Mouse (Mus musculus) brain, adult 2 months (tissue): Measurements from ENCODE around the gene Grasp.

Experiments used
- DNase-seq: peaks from one replicate; pipeline ENCODE4 v3.0.0; 2011; ENCODE audit warnings: low read depth, low spot score

Grasp gene

DNA sequence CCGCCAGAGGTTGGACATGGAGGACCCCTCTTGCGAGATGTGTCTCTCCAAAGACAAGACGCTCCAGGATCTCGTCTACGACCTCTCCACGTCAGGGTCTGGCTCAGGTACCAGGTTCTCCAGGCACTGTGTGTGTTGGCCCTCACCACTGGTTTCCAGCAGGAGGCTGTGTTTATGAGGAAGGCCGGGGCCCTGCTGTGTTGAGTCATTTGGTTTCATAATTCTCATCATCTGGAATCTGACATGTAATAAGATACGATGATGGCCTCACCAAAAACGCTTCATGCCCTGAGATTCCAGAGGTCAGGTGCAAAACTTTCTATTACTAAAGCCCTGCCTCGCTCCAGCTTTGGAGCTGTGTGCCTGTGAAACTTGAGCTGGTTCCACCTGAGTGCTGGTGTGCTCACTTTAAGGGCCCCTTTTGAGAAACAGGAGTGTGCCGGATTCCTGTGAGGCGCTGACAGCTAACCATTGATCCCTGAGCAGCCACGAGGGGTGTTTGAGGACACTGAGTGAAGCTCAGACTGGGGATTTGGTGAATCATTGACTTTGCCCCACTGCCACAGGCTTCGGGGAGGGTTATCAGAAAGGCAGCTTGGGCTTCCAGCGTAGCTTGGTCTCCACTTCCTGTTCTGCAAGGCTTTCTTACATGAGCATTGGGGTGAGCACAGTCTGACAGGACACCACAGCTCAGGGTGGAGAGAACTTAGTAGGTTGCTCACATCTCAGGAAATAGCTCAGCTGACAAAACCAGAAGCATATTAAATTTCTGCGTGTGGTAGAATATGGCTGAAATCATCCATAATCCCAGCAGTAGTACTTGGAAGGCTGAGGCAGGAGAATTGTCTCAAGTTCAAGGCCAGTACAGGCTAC lies 28.8 kb upstream of the Grasp start:
- DNase-seq = no peak

GRCm38 (mm10) chr15:101196079-101196795 lies 27.8 kb upstream of the Grasp start:
- DNase-seq = no peak

DNA sequence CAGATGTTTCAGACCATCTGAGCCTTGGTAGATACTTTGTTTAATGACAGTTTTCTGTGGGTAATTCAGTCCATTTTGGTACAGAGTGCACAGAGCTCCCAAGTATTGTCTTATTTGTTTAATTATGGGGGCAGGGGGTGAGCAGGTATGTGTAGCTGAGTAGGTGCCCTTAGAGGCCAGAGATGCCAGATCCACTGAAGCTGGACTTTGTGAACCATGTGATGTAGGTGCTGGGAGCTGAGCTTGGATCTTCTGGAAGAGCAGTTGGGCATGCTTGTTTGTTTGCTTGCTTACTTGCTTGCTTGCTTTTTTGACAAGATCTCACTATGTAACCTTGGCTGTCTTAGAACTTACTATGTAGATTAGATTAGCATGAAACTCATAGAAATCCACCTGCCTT lies 27.0 kb upstream of the Grasp start:
- DNase-seq = no peak

GRCm38 (mm10) chr15:101197497-101198179 lies 26.4 kb upstream of the Grasp start:
- no peak for DNase-seq

DNA sequence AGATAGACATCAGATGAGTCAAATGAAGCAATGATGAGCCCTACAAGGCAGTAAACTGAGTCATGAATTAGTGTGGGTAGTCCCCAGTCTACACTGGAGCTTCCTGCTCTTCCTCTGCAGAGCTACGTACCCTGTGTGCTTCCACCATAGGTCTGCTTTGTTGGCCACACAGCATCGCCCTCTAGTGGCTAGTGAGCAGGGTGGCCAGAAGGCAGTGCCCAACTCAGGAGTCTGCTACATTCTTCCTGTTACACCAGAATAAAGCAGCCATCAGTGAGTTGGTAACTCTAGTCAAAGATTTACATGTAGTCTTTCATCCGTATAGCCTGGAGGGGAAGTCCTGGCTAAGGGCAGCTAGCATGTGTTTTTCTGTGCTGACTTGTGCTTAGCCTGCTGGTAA lies 25.8 kb upstream of the Grasp start:
- DNase-seq = peak; percentile 90

- no peak for DNase-seq
These were observed 25.1 kb upstream of the Grasp start for GRCm38 (mm10) chr15:101198850-101199249.

DNA sequence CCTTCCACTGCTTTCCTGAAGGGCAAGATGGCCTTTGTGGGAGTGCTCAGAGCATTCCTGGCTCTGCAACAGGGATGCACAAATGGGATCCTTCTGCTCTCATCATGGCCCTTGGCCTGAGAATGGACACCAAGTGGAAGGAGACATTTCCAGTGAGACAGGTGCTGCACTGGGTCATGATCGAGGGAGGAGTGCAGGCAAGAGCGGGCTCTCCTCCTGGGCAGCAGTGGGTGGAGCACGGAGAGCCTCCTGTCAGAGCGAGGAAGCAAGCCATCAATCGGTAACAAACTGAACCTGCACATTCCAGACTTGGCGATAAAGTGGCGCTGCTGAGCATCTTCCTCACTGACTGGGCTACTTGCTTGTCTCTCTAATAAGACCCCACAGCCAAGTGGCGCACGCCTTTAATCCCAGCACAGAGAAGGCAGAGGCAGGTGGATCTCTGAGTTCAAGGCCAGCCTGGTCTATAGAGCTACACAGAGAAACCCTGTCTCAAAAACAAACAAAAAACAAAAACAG lies 23.2 kb upstream of the Grasp start:
- DNase-seq = peak; percentile 54

DNA sequence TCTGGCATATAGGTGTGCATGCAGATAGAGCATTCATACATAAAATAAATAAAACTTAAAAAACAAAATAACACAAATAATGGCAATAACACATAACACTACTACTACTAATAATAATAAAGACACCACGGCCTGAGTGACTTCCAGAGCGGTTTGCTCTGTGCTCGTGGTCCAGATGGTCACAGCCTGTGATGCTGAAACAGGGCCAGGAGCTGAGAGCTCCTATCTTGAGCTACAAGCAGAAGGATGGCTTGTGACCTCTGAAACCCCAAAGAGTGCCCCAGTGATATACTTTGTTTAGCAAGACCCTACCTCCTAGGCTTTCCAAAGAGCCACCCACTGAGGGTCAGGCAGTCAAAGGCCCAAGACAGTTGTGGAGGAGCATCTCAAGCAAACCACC lies 22.6 kb upstream of the Grasp start:
- DNase-seq = peak; percentile 89

GRCm38 (mm10) chr15:101203673-101204072 lies 20.3 kb upstream of the Grasp start:
- DNase-seq = no peak

GRCm38 (mm10) chr15:101204781-101205180 lies 19.2 kb upstream of the Grasp start:
- no peak for DNase-seq

DNA sequence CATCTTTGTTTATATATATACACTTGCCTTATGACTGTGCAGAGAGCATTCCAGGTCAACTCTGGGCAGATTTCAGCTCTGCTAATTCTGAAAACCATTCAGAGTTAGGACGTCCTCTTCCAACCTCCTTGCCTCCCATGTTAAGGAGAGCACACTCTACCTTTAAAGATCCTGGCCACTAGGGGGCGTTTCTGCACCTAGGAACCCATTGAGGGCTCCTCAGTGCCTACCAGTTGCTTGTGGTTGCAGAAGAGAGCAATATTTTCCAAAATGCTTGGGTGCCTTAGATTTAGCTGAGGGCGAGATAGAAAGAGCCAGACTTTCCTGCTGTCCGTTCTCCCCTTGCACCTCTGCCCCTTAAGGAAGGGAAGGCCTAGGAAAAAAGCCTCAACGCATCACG lies 13.8 kb upstream of the Grasp start:
- DNase-seq = peak; percentile 86

DNA sequence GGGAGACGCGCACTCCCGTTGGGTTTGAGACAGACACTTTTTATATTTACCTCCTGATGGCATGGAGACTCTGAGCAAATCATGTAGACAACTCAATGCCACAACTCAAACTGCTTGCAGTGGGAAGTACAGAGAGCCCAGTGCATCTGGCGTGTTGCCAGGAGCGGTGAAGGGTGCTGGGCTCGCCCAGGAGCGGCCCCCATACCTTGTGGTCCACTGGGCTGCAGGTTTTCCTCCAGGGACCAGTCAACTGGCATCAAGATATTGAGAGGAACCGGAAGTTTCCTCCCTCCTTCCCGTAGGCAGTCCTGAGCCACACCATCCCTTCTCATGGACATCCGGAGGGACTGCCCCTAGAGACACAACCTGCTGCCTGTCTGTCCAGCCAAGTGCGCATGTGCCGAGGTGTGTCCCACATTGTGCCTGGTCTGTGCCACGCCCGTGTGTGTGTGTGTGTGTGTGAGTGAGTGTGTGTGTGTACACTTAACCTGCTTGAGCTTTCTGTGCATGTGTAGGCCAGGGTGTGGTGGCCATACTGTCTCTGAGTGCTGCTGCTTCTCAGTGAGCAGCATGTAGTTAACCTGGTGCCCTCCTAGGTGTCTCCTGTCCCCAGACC lies 12.9 kb upstream of the Grasp start:
- no peak for DNase-seq

GRCm38 (mm10) chr15:101212435-101212834 lies 11.6 kb upstream of the Grasp start:
- peak; percentile 48 for DNase-seq

GRCm38 (mm10) chr15:101215136-101215535 lies 8.9 kb upstream of the Grasp start:
- DNase-seq = no peak

GRCm38 (mm10) chr15:101216036-101216435 lies 8.0 kb upstream of the Grasp start:
- DNase-seq = no peak

GRCm38 (mm10) chr15:101220905-101221297 lies 3.1 kb upstream of the Grasp start:
- peak; percentile 56 for DNase-seq

DNA sequence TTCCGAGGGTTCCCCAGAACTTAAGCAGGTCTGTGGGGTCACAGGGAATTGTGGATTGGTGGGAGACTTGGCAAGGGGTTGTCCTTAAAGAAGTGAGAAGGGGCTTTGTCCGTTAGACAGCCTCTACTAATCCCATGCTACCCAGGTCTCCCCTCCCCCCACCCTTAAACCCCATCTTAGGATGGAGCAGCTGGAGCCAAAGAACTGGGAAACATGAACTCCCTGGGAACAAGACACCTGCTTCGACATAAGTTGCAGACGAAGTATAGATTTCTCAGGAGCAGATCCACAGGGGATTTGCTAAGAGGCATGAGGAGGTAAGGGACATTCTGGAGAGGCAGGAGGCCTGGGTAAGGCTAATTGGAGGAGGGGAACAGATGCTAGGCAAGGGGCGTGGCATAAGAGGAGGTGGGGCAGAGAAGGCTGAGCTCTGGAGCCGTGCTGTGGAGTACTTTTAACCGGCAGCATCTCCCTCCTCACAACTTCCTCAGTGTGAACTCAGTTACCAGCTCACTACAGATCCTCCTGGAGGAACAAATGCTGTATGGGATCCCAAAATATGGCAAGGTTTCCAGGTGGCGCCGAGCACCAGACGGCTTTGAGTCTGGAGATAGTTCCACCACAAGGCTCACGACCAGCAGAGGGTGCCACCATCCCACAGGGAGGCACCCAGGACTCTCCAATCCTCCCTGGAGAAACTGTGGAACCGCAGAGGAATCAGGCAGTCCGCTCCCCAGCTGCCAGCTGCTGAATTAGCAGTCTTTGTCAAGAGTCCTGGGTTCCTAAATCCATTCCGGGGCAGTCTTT lies 2.5 kb upstream of the Grasp start:
- DNase-seq = peak; percentile 94

- DNase-seq = peak; percentile 58
These were observed 998 bp upstream of the Grasp start for GRCm38 (mm10) chr15:101222897-101223482.

DNA sequence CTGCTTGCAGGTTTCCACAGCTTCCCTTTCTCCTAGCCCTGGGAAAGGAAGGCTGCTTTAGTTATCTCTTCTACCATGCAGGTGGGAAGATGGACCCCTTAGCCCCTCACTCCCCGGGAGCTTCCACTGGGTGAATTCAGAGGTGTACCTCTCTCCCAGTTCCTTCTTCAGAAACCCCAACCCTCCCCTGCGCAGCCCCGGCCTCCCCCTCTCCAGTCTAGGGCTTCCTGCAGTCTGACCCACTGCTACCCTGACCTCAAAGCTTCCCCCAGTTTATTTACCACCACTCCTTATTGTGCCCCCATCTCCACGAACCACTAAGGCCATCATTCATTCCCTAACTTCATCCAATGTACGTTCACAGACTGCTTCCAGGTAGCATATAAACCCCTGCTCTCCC lies 392 bp upstream of the Grasp start:
- DNase-seq = no peak

GRCm38 (mm10) chr15:101224977-101225376 lies 989 bp downstream of the Grasp start:
- no peak for DNase-seq
